Mouse (Mus musculus) hindbrain, embryonic 16.5 days (tissue): ENCODE data around the gene Gm340. TPM values are rescaled to one million over a fixed set of nuclear protein-coding genes. Genes with fewer than 3 reads are reported as not detected.

Source experiments
- ATAC-seq: fragments of 200-750 bp; cut with Nextera tagmentation; 2 replicates; pipeline ENCODE4 v1.8.0; 2017; ENCODE audit warnings: moderate TSS enrichment, moderate library complexity
- H3K27ac ChIP-seq: fragments of 300-500 bp; sonication (generic); 2 replicates; pipeline ENCODE4 v1.5.1; 2014; ENCODE audit warnings: low read depth, mild to moderate bottlenecking, control low read depth, low read length, moderate library complexity
- H3K27me3 ChIP-seq: fragments of 300-500 bp; sonication (generic); replicated peaks from 2 replicates; pipeline ENCODE4 v1.6.1; 2014; ENCODE audit warnings: low read length; ENCODE audit not compliant: control insufficient read depth, insufficient read depth
- H3K36me3 ChIP-seq: fragments of 300-500 bp; sonication (generic); 2 replicates; pipeline ENCODE4 v1.6.1; 2014; ENCODE audit warnings: mild to moderate bottlenecking, low read length, moderate library complexity, mixed read lengths; ENCODE audit not compliant: control insufficient read depth, insufficient read depth
- H3K4me1 ChIP-seq: fragments of 300-500 bp; sonication (generic); 2 replicates; pipeline ENCODE4 v1.6.1; 2014; ENCODE audit warnings: low read depth, low read length; ENCODE audit not compliant: control insufficient read depth, insufficient read depth
- H3K4me2 ChIP-seq: fragments of 300-500 bp; sonication (generic); 2 replicates; pipeline ENCODE4 v1.6.1; 2014; ENCODE audit warnings: mild to moderate bottlenecking, low read length, control low read depth, moderate library complexity
- H3K4me3 ChIP-seq: fragments of 300-500 bp; sonication (generic); 2 replicates; pipeline ENCODE4 v1.5.1; 2014; ENCODE audit warnings: mild to moderate bottlenecking, low read length, control low read depth, moderate library complexity
- H3K9ac ChIP-seq: fragments of 300-500 bp; sonication (generic); 2 replicates; pipeline ENCODE4 v1.6.1; 2014; ENCODE audit warnings: low read depth, mild to moderate bottlenecking, control low read depth, low read length, moderate library complexity
- H3K9me3 ChIP-seq: fragments of 300-500 bp; sonication (generic); 2 replicates; pipeline ENCODE4 v1.6.1; 2014; ENCODE audit warnings: mild to moderate bottlenecking, low read length, moderate library complexity; ENCODE audit not compliant: control insufficient read depth
- WGBS: fragments of 180-500 bp; shearing (Covaris S2); extraction: QIAGEN DNeasy Blood & Tissue Kit; methylation state at CpG from one replicate; pipeline ENCODE4 v1.1.7; 2014; 5-methylcytosine and 5-hydroxymethylcytosine counted together
- polyA plus RNA-seq: library from polyadenylated mRNA; unstranded; fragments of >200 nt; fragmentation: Nextera tagmentation; extraction: Ambion mirVana; gene quantifications from 2 replicates; pipeline ENCODE4 v1.2.1, GENCODE M21; 2015

Gm340 gene
- polyA plus RNA-seq, 1 experiment from 2014 or later = 1.6 TPM

DNA sequence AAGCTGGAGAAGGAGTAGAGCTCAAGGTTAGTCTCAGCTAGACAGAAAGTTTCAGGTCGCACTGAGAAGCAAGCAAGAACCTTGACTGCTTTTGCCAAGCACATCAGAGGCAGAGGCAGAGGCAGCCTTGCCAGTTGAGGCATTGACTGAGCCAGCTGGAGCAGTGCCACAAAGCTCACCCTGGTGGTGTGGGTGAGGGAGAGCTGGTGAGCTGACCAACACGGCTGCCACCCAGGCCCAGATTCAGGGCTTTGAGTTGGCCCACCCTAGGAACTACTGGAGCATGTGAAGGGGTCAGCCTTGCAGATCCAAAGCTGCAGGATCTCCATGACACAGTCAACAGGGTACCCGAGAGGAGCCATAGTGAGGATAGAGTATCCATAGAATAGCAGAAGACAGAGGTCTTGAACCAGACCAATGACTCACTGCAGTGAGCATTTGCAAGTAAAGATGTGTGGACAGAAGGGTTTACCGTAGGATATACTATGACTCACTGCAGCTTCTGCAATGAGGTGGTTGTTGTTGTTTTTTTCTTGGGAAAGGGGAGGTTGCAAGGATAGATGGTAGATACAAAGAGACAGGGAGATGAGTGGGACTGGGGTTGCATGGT lies 2.8 kb upstream of the Gm340 start:
- ATAC-seq = no peak
- 82% methylated on average over 4 of the region's 4 CpGs for WGBS
- no peak overlapping the region for H3K27ac ChIP-seq
- H3K9me3 ChIP-seq = no peaks in the 10 kb centered on the region
- H3K27me3 ChIP-seq = no peaks in the 10 kb centered on the region
- no peaks in the 10 kb centered on the region for H3K4me1 ChIP-seq
- no peak overlapping the region for H3K4me2 ChIP-seq
- no peak overlapping the region for H3K4me3 ChIP-seq
- H3K36me3 ChIP-seq = peaks cover 22% of the 10 kb centered on the region
- H3K9ac ChIP-seq = no peak overlapping the region

DNA sequence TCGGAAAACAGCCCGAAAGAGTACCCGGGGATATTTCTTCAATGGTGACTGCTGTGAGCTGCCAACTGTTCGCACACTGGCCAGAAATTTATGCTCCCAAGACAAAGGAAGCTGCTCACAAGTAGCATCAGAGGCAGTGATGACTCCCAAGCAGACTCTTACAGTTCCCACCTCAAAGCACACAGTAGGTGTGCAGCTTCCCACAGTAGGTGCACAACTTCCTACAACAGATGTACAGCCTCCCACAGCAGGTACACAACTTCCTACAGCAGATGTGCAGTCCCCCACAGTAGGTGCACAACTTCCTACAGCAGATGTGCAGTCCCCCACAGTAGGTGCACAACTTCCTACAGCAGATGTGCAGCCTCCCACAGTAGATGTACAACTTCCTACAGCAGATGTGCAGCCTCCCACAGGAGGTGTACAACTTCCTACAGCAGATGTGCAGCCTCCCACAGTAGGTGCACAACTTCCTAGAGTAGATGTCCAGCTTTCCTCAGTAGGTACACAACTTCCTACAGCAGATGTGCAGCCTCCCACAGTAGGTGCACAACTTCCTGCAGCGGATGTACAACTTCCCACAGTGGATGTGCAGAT lies 846 bp downstream of the Gm340 start:
- H3K27ac ChIP-seq = no peak overlapping the region
- no peaks in the 10 kb centered on the region for H3K9me3 ChIP-seq
- over 99% methylated on average over 5 of the region's 5 CpGs for WGBS
- H3K36me3 ChIP-seq = peaks cover 22% of the 10 kb centered on the region
- H3K27me3 ChIP-seq = no peaks in the 10 kb centered on the region
- no peak overlapping the region for H3K9ac ChIP-seq
- no peak overlapping the region for H3K4me2 ChIP-seq
- no peak for ATAC-seq
- no peaks in the 10 kb centered on the region for H3K4me1 ChIP-seq
- H3K4me3 ChIP-seq = no peak overlapping the region

DNA sequence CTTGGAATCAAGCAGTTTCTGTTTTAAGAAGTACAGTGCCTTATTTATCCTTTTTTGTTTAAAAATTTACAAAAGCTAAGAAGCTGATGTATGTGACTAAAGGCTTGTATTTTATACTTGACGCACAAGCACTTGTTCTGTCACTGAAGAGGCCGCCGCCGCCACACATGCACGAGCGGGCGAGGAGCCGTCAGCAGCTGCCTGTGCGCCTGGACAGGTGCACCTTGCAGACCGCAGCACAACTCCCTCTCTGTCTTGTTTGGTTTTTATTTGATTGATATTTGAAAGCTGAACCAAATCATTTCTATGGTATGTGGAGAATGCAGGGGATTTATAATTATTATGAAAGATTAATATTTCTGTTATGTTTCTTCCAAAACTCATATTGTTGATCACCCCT lies 4.6 kb downstream of the Gm340 start:
- WGBS = 89% methylated on average over 10 of the region's 10 CpGs
- Histone ChIP-seq H3K27ac (no peak overlapping the region), H3K4me2 (no peak overlapping the region), H3K36me3 (peaks cover 20% of the 10 kb centered on the region), H3K9me3 (no peaks in the 10 kb centered on the region), H3K4me1 (no peaks in the 10 kb centered on the region), H3K4me3 (no peak overlapping the region), H3K9ac (no peak overlapping the region), H3K27me3 (no peaks in the 10 kb centered on the region)
- ATAC-seq = no peak

DNA sequence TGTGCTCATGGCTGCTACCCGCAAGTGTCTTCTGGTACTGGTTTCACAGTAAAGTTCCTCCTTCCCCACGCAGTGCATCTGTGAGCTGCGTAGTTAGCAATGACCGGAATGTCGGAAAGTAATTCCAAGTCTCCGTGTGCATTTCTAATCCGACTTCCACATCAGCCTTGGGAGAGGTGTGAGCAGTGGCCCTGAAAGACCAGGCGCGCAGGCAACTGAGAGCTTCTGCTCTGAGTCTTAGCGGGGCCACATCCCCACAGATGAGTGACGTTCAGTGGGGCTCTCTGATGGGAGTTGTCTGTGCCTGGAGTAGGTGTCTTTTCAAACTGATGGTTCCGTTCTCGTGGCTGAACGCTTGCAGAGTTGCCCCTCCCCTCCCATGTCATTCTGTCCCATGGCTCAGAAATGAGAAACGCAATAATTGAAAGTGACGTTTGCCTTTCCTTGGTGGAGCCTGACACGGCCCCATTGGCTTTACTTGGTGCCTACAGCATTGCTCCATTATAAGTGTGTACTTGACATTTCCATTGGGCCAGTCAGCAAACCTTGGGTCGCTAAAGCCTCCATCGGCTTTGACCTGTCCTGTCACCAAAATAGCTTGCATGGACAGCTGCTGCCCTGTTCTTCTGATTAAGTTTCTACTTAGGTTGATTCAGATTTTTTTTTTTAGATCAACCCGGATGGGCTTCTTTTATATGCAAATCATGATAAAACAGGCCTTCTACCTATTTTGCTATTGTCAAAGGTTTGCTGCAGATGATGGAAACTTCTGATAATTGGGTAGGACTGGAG lies 5.5 kb downstream of the Gm340 start:
- no peaks in the 10 kb centered on the region for H3K9me3 ChIP-seq
- peaks cover 5% of the 10 kb centered on the region; the same call in 1 of the 2 replicates for H3K4me1 ChIP-seq
- no peak overlapping the region for H3K4me3 ChIP-seq
- 85% methylated on average over 20 of the region's 20 CpGs for WGBS
- H3K27ac ChIP-seq = no peak overlapping the region
- H3K9ac ChIP-seq = no peak overlapping the region
- H3K27me3 ChIP-seq = no peaks in the 10 kb centered on the region
- peaks cover 11% of the 10 kb centered on the region for H3K36me3 ChIP-seq
- H3K4me2 ChIP-seq = no peak overlapping the region
- ATAC-seq = no peak

DNA sequence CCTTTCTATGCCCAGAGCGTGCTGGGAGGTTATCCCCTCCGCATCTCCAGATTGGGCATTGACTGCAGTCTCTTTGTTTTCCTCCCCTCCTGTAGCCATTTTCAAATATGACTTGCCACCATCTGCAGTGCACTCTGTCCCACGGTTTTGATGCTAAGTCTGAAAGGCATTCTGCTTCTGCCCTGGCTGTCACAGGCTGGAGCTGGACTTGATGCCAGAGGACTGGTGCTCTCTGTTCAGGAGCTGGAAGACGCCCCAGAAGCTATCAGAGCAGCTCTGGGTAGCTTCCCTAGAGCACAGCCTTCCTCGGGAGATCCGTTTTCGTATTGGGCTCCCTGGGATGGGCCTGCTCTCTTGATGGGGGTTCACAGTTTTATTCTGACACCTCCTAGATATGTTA lies 6.9 kb downstream of the Gm340 start:
- H3K4me2 ChIP-seq = no peak overlapping the region
- WGBS = 79% methylated on average over 7 of the region's 7 CpGs
- ATAC-seq = no peak
- H3K9ac ChIP-seq = no peak overlapping the region
- no peak overlapping the region for H3K27ac ChIP-seq
- no peaks in the 10 kb centered on the region for H3K9me3 ChIP-seq
- no peaks in the 10 kb centered on the region for H3K27me3 ChIP-seq
- H3K36me3 ChIP-seq = peaks cover 3% of the 10 kb centered on the region; the same call in 1 of the 2 replicates
- no peak overlapping the region for H3K4me3 ChIP-seq
- peaks cover 5% of the 10 kb centered on the region; the same call in 1 of the 2 replicates for H3K4me1 ChIP-seq

DNA sequence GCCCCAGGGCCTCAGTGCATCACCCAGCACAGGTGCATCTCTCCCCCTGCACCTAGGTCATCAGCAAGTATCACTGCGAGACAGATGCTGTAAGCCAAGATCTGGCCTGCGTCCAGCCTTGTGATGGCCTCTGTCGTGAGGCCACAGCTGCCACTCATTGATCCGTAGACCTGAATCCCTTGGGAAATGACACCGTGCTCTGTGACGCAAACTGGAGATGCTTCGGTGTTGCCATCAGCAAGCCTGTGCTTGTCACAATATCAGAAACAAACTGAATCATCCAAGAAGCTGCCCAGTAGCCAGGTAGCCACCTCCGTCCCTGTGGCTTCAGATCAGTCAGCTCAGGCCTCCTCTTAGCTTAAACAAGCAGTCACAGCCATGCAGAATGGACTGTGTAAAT lies 7.5 kb downstream of the Gm340 start:
- 74% methylated on average over 8 of the region's 8 CpGs for WGBS

DNA sequence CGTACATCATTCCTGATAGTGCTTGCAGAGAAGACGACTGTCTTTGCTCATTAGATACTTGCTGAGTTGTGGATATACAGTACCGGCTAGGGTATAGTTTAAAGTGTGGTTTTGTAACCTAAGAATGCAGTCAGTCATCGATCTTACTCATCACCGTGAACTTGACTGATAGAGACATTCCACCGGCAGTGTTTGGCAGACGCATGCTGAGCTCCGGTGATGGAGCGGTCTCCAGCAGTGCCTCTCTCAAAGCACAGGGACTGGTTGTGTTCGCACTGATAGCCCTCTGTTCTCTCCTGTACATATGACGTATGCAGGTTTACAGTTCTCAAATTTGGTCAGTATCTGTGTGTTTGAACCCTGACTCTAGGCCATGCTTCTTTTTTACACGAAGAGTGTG lies 9.6 kb downstream of the Gm340 start:
- Histone ChIP-seq H3K4me1 (peaks cover 5% of the 10 kb centered on the region; the same call in 1 of the 2 replicates), H3K4me2 (no peak overlapping the region), H3K27ac (no peak overlapping the region), H3K9ac (no peak overlapping the region), H3K9me3 (no peaks in the 10 kb centered on the region), H3K27me3 (no peaks in the 10 kb centered on the region), H3K4me3 (no peak overlapping the region), H3K36me3 (no peaks in the 10 kb centered on the region)
- peak; percentile 21; the same call in 1 of the 2 replicates for ATAC-seq
- 56% methylated on average over 12 of the region's 12 CpGs for WGBS

More for the DNA sequence above, 7.5 kb downstream of the Gm340 start:
- no peak for ATAC-seq
- Histone ChIP-seq H3K9me3 (no peaks in the 10 kb centered on the region), H3K27me3 (no peaks in the 10 kb centered on the region), H3K36me3 (no peaks in the 10 kb centered on the region; the same call in 1 of the 2 replicates), H3K27ac (no peak overlapping the region), H3K4me2 (no peak overlapping the region), H3K4me1 (peaks cover 5% of the 10 kb centered on the region; the same call in 1 of the 2 replicates), H3K9ac (no peak overlapping the region), H3K4me3 (no peak overlapping the region)

DNA sequence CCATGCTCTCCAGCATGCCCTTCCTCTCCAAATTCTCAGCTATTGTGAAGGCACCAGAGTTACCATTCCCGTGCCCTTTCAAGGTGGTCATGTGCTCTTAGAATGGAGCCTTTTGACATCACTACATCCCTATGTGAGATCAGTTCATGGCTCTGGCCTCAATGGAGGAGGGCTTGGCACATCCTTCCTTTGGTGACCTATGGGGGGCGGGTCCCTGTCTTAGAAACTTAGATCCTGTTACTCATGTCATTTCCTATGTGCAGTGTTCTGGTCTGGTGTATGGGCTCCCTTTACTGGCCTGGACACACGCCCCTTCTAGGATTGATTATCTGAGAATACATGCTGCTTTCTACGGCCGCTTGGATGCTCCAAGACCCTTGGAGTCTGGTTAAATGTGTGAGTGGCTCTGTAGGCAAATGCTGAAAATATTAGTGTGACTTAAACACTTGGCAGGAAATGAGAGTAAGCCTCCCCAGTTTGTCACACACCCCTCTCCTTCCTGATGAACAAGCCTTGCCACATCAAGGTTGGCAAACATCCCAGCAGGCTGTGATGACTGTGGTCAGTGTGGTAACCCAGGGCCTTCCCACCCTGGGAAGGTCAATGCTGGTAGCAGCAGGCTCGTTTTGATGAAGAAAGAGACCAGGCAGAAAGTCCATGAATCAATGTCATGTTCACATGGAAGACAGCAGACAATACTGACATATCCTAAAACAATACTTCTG lies 15.2 kb downstream of the Gm340 start:
- no peaks in the 10 kb centered on the region for H3K36me3 ChIP-seq
- H3K27me3 ChIP-seq = no peaks in the 10 kb centered on the region
- no peak for ATAC-seq
- no peak overlapping the region for H3K4me3 ChIP-seq
- no peak overlapping the region for H3K27ac ChIP-seq
- no peaks in the 10 kb centered on the region for H3K9me3 ChIP-seq
- no peaks in the 10 kb centered on the region for H3K4me1 ChIP-seq
- no peak overlapping the region for H3K4me2 ChIP-seq
- 74% methylated on average over 6 of the region's 6 CpGs for WGBS
- H3K9ac ChIP-seq = no peak overlapping the region

DNA sequence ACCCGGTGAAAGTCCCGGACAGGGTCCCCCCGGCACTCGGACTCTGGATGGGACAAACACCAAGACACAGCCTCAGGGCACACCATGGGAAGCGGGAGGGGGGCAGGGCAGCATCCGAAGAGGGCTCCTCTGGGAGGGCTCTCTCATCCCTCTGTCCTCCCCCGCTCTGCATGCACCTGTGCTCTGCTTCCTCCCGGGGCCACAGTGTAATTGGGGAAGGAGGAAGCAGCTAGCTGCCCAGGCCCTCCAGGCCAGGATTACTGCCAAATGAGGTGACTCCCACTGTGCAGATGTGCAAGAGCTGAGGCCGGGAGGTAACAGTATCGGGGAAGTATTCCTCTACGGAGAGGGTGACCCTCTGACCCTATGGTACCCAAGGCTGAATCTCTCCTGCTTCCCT lies 18.5 kb downstream of the Gm340 start:
- Histone ChIP-seq H3K9ac (no peak overlapping the region), H3K27me3 (no peaks in the 10 kb centered on the region), H3K36me3 (peaks cover 2% of the 10 kb centered on the region; the same call in 1 of the 2 replicates), H3K27ac (no peak overlapping the region), H3K4me3 (no peak overlapping the region), H3K9me3 (no peaks in the 10 kb centered on the region), H3K4me2 (no peak overlapping the region), H3K4me1 (no peaks in the 10 kb centered on the region)
- WGBS = 41% methylated on average over 10 of the region's 11 CpGs
- ATAC-seq = 0 out of 2 replicates have a peak, but pooled peaks have one; percentile 3
